Mouse (Mus musculus) lung, postnatal 36 days (tissue): ENCODE measurements at regions not wholly inside any gene's neighbourhood (a gene's known extent, or its start where the extent isn't known, plus 50 kb on each side); places are given as distances from the start of the nearest gene placed in this dataset.
A peak's percentile ranks its signal among the peaks of the same experiment; 100 is the strongest.

Source experiments
- DNase-seq: peaks from one replicate; pipeline ENCODE4 v3.0.0; 2022; ENCODE audit warnings: mixed read lengths

GRCm38 (mm10) chr17:9995321-9995720 is 324.3 kb downstream of the Qk start:
- DNase-seq, result no peak

- DNase-seq, result no peak
Measured at GRCm38 (mm10) chr17:9990744-9991143, 321.2 kb upstream of the Pabpc6 start.

- DNase-seq, result no peak
Measured at GRCm38 (mm10) chr17:9981273-9981672, 311.8 kb upstream of the Pabpc6 start.

GRCm38 (mm10) chr17:9976866-9977421 is 307.4 kb upstream of the Pabpc6 start:
- no peak for DNase-seq

GRCm38 (mm10) chr17:9975995-9976394 is 306.5 kb upstream of the Pabpc6 start:
- DNase-seq, result peak; percentile 3

GRCm38 (mm10) chr17:9975153-9975552 is 305.6 kb upstream of the Pabpc6 start:
- DNase-seq, result no peak

- DNase-seq, result peak; percentile 36
Measured at GRCm38 (mm10) chr17:9967988-9968387, 298.5 kb upstream of the Pabpc6 start.

- DNase-seq, result no peak
Measured at GRCm38 (mm10) chr17:9962893-9963436, 293.4 kb upstream of the Pabpc6 start.

- peak; percentile 41 for DNase-seq
Measured at GRCm38 (mm10) chr17:9948985-9949667, 279.6 kb upstream of the Pabpc6 start.

GRCm38 (mm10) chr17:9947609-9948008 is 278.1 kb upstream of the Pabpc6 start:
- no peak for DNase-seq

GRCm38 (mm10) chr17:9944513-9944912 is 275.0 kb upstream of the Pabpc6 start:
- no peak for DNase-seq

- DNase-seq, result peak; percentile 46
Measured at GRCm38 (mm10) chr17:9942171-9942570, 272.7 kb upstream of the Pabpc6 start.

- DNase-seq, result no peak
Measured at GRCm38 (mm10) chr17:9939576-9939975, 270.1 kb upstream of the Pabpc6 start.

- DNase-seq, result no peak
Measured at GRCm38 (mm10) chr17:9938426-9938825, 268.9 kb upstream of the Pabpc6 start.

GRCm38 (mm10) chr17:9937211-9937610 is 267.7 kb upstream of the Pabpc6 start:
- no peak for DNase-seq

- DNase-seq, result no peak
Measured at GRCm38 (mm10) chr17:9932186-9932585, 262.7 kb upstream of the Pabpc6 start.

GRCm38 (mm10) chr17:9931526-9931925 is 262.0 kb upstream of the Pabpc6 start:
- no peak for DNase-seq

GRCm38 (mm10) chr17:9929448-9930088 is 260.1 kb upstream of the Pabpc6 start:
- DNase-seq, result no peak

- peak; percentile 62 for DNase-seq
Measured at GRCm38 (mm10) chr17:9927724-9928123, 258.2 kb upstream of the Pabpc6 start.

- DNase-seq, result no peak
Measured at GRCm38 (mm10) chr17:9926308-9926707, 256.8 kb upstream of the Pabpc6 start.

- DNase-seq, result peak; percentile 76
Measured at GRCm38 (mm10) chr17:9921326-9921725, 251.8 kb upstream of the Pabpc6 start.

- no peak for DNase-seq
Measured at GRCm38 (mm10) chr17:9917031-9917430, 247.5 kb upstream of the Pabpc6 start.

GRCm38 (mm10) chr17:9910856-9911255 is 241.3 kb upstream of the Pabpc6 start:
- DNase-seq, result no peak

GRCm38 (mm10) chr17:9907077-9907476 is 237.6 kb upstream of the Pabpc6 start:
- no peak for DNase-seq
